Mouse (Mus musculus) spleen, adult 2 months (tissue): ENCODE data around the gene Gpam. TPM values are rescaled to one million over a fixed set of nuclear protein-coding genes. Genes with fewer than 3 reads are reported as not detected.

Source experiments
- DNase-seq, 2 experiments: peaks; one replicate each; pipeline versions ENCODE4 v3.0.0 to v3.0.0-alpha.2; 2012 to 2021; ENCODE audit warnings: low spot score in 2 of 2, low read depth in 1 of 2
- H3K27ac ChIP-seq: fragments of 200-500 bp; 2 replicates; pipeline ENCODE4 v1.5.1; 2012; ENCODE audit warnings: low read length, inconsistent platforms; ENCODE audit not compliant: insufficient read depth
- H3K27me3 ChIP-seq: fragments of 200-500 bp; 2 replicates; pipeline ENCODE4 v1.6.1; 2012; ENCODE audit warnings: mild to moderate bottlenecking, moderate library complexity, low read length, inconsistent platforms; ENCODE audit not compliant: control insufficient read depth, insufficient read depth
- H3K36me3 ChIP-seq: fragments of 200-500 bp; 2 replicates; pipeline ENCODE4 v1.6.1; 2012; ENCODE audit warnings: mild to moderate bottlenecking, low read length, inconsistent platforms; ENCODE audit not compliant: control insufficient read depth, insufficient read depth
- H3K4me1 ChIP-seq: fragments of 200-500 bp; 2 replicates; pipeline ENCODE4 v1.6.1; 2011; ENCODE audit warnings: inconsistent platforms; ENCODE audit not compliant: control insufficient read depth, insufficient read depth, insufficient read length
- H3K4me3 ChIP-seq: fragments of 200-500 bp; 2 replicates; pipeline ENCODE4 v1.5.1; 2011; ENCODE audit warnings: mild to moderate bottlenecking, inconsistent platforms; ENCODE audit not compliant: insufficient read depth, insufficient read length; ENCODE audit errors: extremely low read depth
- CTCF ChIP-seq: fragments of 200-500 bp; IDR thresholded peaks from 2 replicates; pipeline ENCODE4 v1.5.1; 2011; ENCODE audit warnings: mild to moderate bottlenecking, inconsistent platforms; ENCODE audit not compliant: insufficient read depth, insufficient read length, insufficient replicate concordance; ENCODE audit errors: extremely low read depth
- POLR2A ChIP-seq: fragments of 200-500 bp; IDR thresholded peaks from 2 replicates; pipeline ENCODE4 v1.6.1; 2011; ENCODE audit warnings: low read depth, low read length, inconsistent platforms
- WGBS: fragments of 180-500 bp; shearing (Covaris S2); methylation state at CpG from one replicate; pipeline ENCODE4 v1.1.7; 2018; 5-methylcytosine and 5-hydroxymethylcytosine counted together
- polyA plus RNA-seq: library from polyadenylated mRNA; depleted of rRNA; stranded (reverse); fragments of >200 nt; gene quantifications from 2 replicates; pipeline ENCODE4 v1.2.3, GENCODE M21; 2012

Gpam gene
- polyA plus RNA-seq, 1 experiment = 6.2 TPM

DNA sequence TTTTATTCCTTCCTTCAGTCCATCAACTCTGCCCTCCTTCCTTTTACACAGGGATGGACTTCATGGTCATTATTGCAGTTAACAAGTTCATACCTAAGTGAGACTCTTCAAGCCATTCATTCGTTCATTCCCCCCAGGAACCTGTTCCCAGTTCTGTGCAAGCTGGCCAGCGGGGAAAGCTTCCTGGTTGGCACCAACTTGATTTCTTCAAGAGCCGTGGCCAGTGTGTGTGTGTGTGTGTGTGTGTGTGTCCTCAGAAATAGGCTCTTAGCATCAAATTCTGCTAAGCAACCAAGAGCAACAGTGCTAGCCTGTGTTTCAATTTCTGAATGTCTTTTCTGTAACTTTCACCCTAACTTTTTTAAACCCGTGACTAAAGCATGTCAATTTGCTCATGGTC lies 38.9 kb upstream of the Gpam start:
- H3K27ac ChIP-seq = no peak overlapping the region
- H3K4me1 ChIP-seq = no peaks in the 10 kb centered on the region
- 68% methylated on average over 4 of the region's 4 CpGs for WGBS
- DNase-seq = no peak
- H3K4me3 ChIP-seq = no peak overlapping the region
- TF ChIP-seq CTCF (no peak), POLR2A (no peak)
- no peaks in the 10 kb centered on the region for H3K36me3 ChIP-seq
- H3K27me3 ChIP-seq = no peaks in the 10 kb centered on the region

DNA sequence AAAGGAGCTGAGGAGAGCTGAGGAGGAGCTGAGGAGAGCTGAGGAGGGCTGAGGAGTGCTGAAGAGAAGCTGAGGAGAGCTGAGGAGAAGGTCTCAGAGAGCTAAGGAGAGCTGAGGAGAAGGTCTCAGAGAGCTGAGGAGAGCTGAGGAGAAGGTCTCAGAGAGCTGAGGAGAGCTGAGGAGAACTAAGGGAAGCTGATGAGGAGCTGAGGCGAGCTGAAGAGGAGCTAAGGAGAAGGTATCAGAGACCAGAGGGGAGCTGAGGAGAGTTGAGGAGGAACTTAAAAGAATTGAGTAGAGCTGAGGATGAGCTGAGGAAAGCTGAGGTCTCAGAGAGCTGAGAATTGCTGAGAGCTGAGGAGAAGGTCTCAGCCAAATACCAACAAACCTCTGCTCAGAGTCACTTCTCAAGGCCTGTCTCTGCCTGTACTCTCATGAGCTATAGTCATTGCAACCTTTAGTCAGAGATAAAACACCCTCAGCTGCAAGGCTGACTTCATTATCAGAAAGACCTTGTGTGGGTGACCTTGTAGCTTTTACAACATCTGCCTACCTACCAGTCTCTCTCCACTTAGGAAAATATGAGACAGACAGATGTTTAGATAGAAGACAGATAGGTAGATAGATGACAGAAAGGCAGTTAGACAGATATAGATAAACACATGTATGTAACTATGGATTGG lies 38.3 kb upstream of the Gpam start:
- WGBS = 62% methylated on average over 1 of the region's 1 CpGs
- Histone ChIP-seq H3K4me1 (no peaks in the 10 kb centered on the region), H3K27me3 (no peaks in the 10 kb centered on the region), H3K4me3 (no peak overlapping the region), H3K36me3 (no peaks in the 10 kb centered on the region), H3K27ac (no peak overlapping the region)
- TF ChIP-seq CTCF = no peak
- TF ChIP-seq POLR2A = no peak
- no peak for DNase-seq

DNA sequence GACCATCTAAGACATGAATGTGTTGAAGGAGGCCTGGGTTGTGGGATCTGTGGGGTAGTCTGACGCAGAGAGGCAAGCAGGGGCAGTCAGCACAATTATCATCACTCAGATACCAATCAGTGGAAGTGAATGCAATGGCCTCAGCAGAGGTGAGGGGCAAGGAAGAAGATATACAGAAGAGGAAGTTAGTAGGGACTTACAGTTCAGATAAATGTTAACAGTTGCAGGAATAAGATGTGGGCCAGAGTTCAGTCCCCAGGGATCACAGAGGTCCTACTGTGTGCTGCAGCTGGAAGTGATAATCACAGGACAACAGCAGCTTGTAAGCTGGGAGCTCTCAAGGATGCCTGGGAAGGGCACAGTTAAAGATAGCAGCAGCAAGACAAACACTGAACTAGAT lies 37.1 kb upstream of the Gpam start:
- H3K27me3 ChIP-seq = no peaks in the 10 kb centered on the region
- no peak overlapping the region for H3K27ac ChIP-seq
- H3K4me3 ChIP-seq = no peak overlapping the region
- WGBS = 64% methylated on average over 1 of the region's 1 CpGs
- H3K36me3 ChIP-seq = no peaks in the 10 kb centered on the region
- no peak for TF ChIP-seq POLR2A
- no peak for TF ChIP-seq CTCF
- no peak for DNase-seq
- H3K4me1 ChIP-seq = no peaks in the 10 kb centered on the region

- no peaks in the 10 kb centered on the region for H3K27me3 ChIP-seq
- H3K4me1 ChIP-seq = no peaks in the 10 kb centered on the region
- DNase-seq = no peak
- TF ChIP-seq POLR2A = no peak
- TF ChIP-seq CTCF = no peak
- H3K27ac ChIP-seq = no peak overlapping the region
- no peaks in the 10 kb centered on the region for H3K36me3 ChIP-seq
- H3K4me3 ChIP-seq = no peak overlapping the region
- WGBS = 90% methylated on average over 4 of the region's 4 CpGs
These were observed 35.2 kb upstream of the Gpam start for GRCm38 (mm10) chr19:55162271-55162670.

GRCm38 (mm10) chr19:55159826-55160225 lies 32.8 kb upstream of the Gpam start:
- no peak for DNase-seq
- TF ChIP-seq POLR2A (no peak), CTCF (no peak)
- 79% methylated on average over 6 of the region's 6 CpGs for WGBS
- Histone ChIP-seq H3K27me3 (no peaks in the 10 kb centered on the region), H3K4me3 (no peak overlapping the region), H3K27ac (no peak overlapping the region), H3K4me1 (no peaks in the 10 kb centered on the region), H3K36me3 (no peaks in the 10 kb centered on the region)

GRCm38 (mm10) chr19:55158606-55159005 lies 31.6 kb upstream of the Gpam start:
- 80% methylated on average over 8 of the region's 8 CpGs for WGBS
- Histone ChIP-seq H3K4me1 (no peaks in the 10 kb centered on the region), H3K27ac (no peak overlapping the region), H3K4me3 (no peak overlapping the region), H3K36me3 (no peaks in the 10 kb centered on the region), H3K27me3 (no peaks in the 10 kb centered on the region)
- no peak for DNase-seq
- TF ChIP-seq POLR2A (no peak), CTCF (no peak)

DNA sequence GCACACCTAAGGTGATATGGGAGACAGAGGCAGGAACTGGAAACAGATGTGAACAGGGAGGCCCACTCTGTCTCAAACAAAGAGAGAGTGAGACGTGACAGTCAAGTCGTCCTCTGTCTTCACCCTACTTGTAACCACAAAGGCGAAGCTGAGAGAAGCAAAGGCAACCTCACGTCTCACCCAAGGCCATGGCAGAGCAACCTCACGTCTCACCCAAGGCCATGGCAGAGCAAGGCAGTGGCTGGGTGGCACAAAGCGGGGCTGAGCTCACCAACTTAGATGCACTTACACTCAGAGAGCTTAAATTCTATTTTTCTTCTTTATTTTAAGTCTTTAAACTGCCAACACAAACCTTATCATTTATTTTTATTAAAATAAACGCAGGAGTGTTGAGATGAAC lies 30.0 kb upstream of the Gpam start:
- whole genome bisulfite sequencing = 83% methylated on average over 7 of the region's 7 CpGs
- Histone ChIP-seq H3K4me1 (no peaks in the 10 kb centered on the region), H3K27me3 (no peaks in the 10 kb centered on the region), H3K4me3 (no peak overlapping the region), H3K27ac (no peak overlapping the region), H3K36me3 (no peaks in the 10 kb centered on the region)
- TF ChIP-seq POLR2A (no peak), CTCF (no peak)
- no peak for DNase-seq
